Mouse (Mus musculus): ENCODE results near the gene Itih1.

DNA sequence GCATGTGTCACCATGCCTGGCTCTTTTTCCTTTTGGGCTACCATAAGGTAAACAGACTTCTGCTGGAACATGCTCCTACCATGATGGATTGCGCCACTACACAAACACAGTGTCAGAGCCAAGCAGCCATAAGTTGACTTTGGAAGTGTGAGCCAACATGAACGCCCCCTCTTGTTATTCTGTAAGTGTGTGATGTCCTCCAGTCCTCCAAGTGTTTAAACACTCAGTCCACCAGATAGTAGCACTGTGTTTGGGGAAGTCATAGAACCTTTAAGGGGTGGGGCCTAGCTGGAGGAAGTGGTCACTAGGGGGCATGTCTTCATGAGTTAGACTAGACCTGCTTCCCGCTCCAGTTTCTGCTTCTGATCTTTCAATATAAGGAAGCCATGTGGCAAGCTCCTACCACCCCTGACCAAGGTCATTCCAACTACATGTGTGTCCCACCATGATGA is 35.2 kb downstream of the Itih1 start:
- no peak for TF ChIP-seq EP300 (IDR thresholded peaks at IDR 0.05; ENCODE audit: low read length)
- TF ChIP-seq POLR2A (IDR thresholded peaks at IDR 0.05; ENCODE audit: low read depth, low read length) = peak; percentile 53
- TF ChIP-seq ZNF384 (IDR thresholded peaks at IDR 0.05; ENCODE audit: low read depth, low read length) = no peak
- TF ChIP-seq NELFE (IDR thresholded peaks at IDR 0.05; ENCODE audit: low read depth, low read length) = peak; percentile 47; the same call in 1 of the 2 replicates
